Comparison of ENCODE assay signal across 20 mouse cellular contexts in genomic region chr16:22165556-22165955, GRCm38 (mm10). TPM values are rescaled to one million over a fixed set of nuclear protein-coding genes. Genes with fewer than 3 reads are reported as not detected.
DNase-seq lines count a peak whose midpoint lies in the region; ATAC-seq lines count a peak whose summit lies in the region.
"Had no signal": no experiment of that assay in that cellular context is flagged by ENCODE, and none has a peak within 500 bp of the region (broad histone marks: within the 10 kb centered on the region; RNA-seq: fewer than 3 reads in every experiment).

No protein-coding gene starts in this region.

- peak; percentile 66 for DNase-seq in heart, adult 11 months
- DNase-seq in heart, postnatal 10 days: no peak
- peak; percentile 19 for DNase-seq in liver, embryonic 11.5 days (ENCODE audit: low spot score)
- no peak for DNase-seq in liver
- DNase-seq: adrenal gland, adult 2 months; adrenal gland, postnatal 10 days; adrenal gland, postnatal 25 days; cerebellum, adult 11 months; cerebellum, adult 18-20 months; cerebellum, adult 8-10 months; cerebellum, adult 9-11 months; cerebellum, postnatal 14 days; cerebellum, postnatal 36 days; embryo, embryonic 11 days had no signal

- no peak overlapping the region for H3K9ac ChIP-seq in liver, embryonic 11.5 days (ENCODE audit: low read depth, low read length)
- H3K9ac ChIP-seq: embryonic facial prominence, embryonic 13.5 days; embryonic facial prominence, embryonic 15.5 days; forebrain, embryonic 13.5 days; forebrain, embryonic 15.5 days had no signal

- H3K27me3 ChIP-seq in liver, embryonic 11.5 days (replicated peaks; ENCODE audit: control insufficient read depth, insufficient read depth, low read length): peaks cover 43% of the 10 kb centered on the region
- H3K27me3 ChIP-seq: embryonic facial prominence, embryonic 13.5 days; embryonic facial prominence, embryonic 15.5 days; forebrain, embryonic 13.5 days; forebrain, embryonic 15.5 days had no signal

- intact Hi-C loops in heart, postnatal 10 days (cut with DNase I): no loop called here

- H3K27ac ChIP-seq in liver, embryonic 11.5 days (ENCODE audit: low read depth, low read length): no peak overlapping the region
- H3K27ac ChIP-seq: embryonic facial prominence, embryonic 13.5 days; embryonic facial prominence, embryonic 15.5 days; forebrain, embryonic 10.5 days; forebrain, embryonic 13.5 days; forebrain, embryonic 15.5 days had no signal

- no peaks in the 10 kb centered on the region for H3K36me3 ChIP-seq in liver, embryonic 11.5 days (ENCODE audit: control insufficient read depth, insufficient read depth, low read length)
- H3K36me3 ChIP-seq: embryonic facial prominence, embryonic 13.5 days; embryonic facial prominence, embryonic 15.5 days; forebrain, embryonic 15.5 days had no signal

- no peak overlapping the region for H3K4me3 ChIP-seq in liver, embryonic 11.5 days (ENCODE audit: low read depth, low read length)
- H3K4me3 ChIP-seq: embryonic facial prominence, embryonic 13.5 days; embryonic facial prominence, embryonic 15.5 days; erythroblast, embryonic 14.5 days; forebrain, embryonic 10.5 days; forebrain, embryonic 13.5 days; forebrain, embryonic 15.5 days had no signal

- no peaks in the 10 kb centered on the region for H3K9me3 ChIP-seq in liver, embryonic 11.5 days (ENCODE audit: control insufficient read depth, low read length)
- H3K9me3 ChIP-seq: embryonic facial prominence, embryonic 13.5 days; embryonic facial prominence, embryonic 15.5 days; forebrain, embryonic 13.5 days; forebrain, embryonic 15.5 days had no signal

- H3K4me1 ChIP-seq in liver, embryonic 11.5 days (replicated peaks; ENCODE audit: control insufficient read depth, insufficient read depth, low read length): no peaks in the 10 kb centered on the region

- ATAC-seq in liver, embryonic 11.5 days (replicated peaks; ENCODE audit: low FRiP score): no peak
- ATAC-seq: forebrain, embryonic 13.5 days; forebrain, embryonic 15.5 days had no signal

- WGBS in liver, embryonic 11.5 days: 86% methylated on average over 5 of the region's 5 CpGs

- H3K4me2 ChIP-seq in liver, embryonic 11.5 days: no peak overlapping the region
- H3K4me2 ChIP-seq: embryonic facial prominence, embryonic 13.5 days; embryonic facial prominence, embryonic 15.5 days; forebrain, embryonic 13.5 days; forebrain, embryonic 15.5 days had no signal

RNA-seq across cellular contexts. Expression of gene Igf2bp2, which starts 2.5 kb away (rescaled TPM):
- total RNA-seq in heart, postnatal 10 days (2021): 10 to 100 TPM; 11.6 to 20.0 TPM
- polyA plus RNA-seq in liver, embryonic 11.5 days (2014; fragmentation: Nextera tagmentation; extraction: Ambion mirVana): 75.1 and 77.1 TPM in 2 replicates

Comparison
In these comparisons a context has a peak if more than half of its experiments do, and no peak if none do; other contexts are left out.
1. DNase-seq: peak in heart, adult 11 months (single experiment) and liver, embryonic 11.5 days (single experiment); none in heart, postnatal 10 days (0 of 2) and liver (single experiment).